Mouse (Mus musculus) left cerebral cortex, postnatal 14 days (tissue): ENCODE measurements at regions not wholly inside any gene's neighbourhood (a gene's known extent, or its start where the extent isn't known, plus 50 kb on each side); places are given as distances from the start of the nearest gene placed in this dataset.

Experiments
- DNase-seq, 2 experiments: peaks; one replicate each; pipeline ENCODE4 v3.0.0; 2021 to 2022; ENCODE audit warnings: low spot score in 2 of 2, mixed read lengths in 1 of 2
- intact Hi-C: fragments of 180-260 bp; cut with DNase I; formaldehyde crosslinking; loops from one replicate; pipeline ENCODE4 v1.15.1; 2025

DNA sequence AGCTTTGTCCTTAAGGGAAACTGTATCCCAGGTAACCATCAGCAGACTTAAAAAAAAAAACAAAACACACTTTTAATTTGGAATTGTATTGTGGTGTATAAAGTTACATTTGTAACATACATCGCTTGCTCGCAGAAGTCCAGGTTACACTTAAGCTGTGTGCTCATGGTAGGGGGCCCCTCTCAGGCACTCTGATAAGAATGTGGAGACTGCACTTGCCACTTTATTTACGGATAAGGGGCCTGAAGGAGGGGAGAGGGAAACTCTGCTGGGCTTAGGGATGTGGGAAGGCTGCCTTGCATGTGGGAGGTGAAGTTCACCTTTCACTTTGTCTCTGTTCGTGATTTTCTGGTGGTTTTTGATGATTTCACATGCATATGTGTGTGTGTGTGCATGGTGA, 58.7 kb downstream of the Ccdc185 start:
- DNase-seq, result no peak
- intact Hi-C loops, result no loop called here

DNA sequence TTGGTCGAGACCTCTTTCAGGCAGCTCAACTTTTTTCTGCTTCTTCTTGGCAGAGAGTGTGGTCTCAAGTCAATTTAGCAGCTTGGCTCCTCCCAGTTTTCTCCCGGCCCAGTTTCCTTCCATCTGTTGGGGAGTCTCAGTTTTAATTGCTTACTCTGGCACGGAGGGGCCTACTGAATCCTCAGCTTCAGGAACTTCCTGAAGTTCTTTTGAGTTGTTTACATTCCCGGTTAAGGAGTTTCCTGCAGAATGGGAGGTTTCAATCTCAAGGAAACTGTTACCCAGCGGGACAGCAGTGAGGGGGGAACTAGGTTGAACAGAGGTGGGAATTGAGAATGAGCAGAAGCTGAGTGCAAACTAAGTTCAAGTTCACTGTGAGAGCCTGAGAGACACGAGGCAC, 59.2 kb downstream of the Ccdc185 start:
- intact Hi-C loops, result no loop called here
- DNase-seq, result no peak

DNA sequence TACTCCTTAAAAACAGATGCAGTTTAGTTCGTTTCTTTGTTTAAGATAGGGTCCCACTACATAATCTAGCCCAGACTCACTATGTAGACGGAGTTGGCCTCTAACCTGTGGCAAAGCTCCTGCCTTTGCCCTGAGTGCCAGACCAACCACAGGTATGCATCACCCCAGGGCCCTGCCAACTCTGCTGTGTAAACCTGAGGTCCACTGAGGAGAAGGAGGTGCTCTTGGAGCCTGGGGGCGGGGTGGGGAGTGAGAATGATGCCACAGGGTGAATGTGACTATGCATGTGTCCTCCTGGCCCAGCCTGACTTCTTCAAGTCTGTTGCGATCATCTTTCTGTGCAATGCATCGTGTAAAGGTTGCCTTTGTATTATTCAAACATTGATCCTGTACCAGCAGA, 61.8 kb downstream of the Ccdc185 start:
- intact Hi-C loops, result no loop called here
- no peak for DNase-seq

DNA sequence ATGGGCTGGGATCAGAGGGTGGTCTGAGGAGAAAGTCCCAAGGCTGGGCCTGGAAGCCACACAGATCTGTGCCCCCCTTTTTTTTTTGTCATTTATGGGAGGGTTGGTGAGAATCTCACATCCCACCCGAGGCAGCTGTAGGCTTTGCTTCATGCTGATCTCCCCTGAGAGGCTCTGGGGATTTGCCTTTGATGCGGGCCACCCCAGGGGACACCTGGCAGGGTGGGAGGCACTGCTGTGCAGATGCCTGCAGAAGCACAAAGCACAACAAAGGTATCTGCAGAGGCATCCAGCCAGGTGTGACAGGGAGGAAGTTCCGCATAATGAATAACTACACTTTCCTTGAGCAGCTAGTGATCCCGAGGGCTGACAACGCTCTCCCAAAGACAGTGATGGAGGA, 62.7 kb downstream of the Ccdc185 start:
- intact Hi-C loops, result no loop called here
- DNase-seq, result no peak

DNA sequence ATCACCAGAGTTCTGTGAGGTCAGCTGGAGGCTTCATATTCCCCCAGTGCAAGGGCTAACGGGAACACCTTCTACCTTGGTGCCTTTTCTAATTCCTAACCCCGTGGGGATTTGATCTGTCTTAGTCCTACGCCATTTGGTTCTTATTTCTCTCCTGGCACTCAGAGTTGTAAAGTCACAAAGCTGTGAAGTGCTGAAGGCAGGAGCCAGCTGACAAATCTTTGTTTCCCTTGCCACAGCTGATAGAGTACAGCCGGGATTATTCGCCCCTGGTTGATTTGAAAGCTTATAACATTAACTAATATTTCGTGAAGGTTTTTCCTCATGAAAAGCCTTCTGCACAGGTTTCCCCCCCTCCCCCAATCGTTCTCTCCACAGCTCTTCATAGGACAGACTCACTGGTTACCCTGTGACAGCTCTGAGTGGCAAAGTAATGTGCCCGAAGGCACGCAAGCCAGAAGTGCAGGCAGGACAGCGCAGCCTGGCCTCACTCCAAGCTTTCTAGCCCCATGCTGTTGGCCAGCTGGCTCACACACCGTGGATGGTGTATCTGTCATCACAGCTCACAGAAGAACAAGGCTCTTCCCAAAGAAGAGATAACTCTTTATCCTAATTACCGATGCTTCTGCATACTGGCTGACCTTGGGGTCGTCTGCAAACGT, 66.3 kb downstream of the Ccdc185 start:
- intact Hi-C loops, result no loop called here
- DNase-seq, result peak in 1 of 2 experiments; percentile 9
